Mouse (Mus musculus) olfactory bulb, adult 2 months (tissue): ENCODE data around the gene Zfp579.

Experiments used
- CTCF ChIP-seq: fragments of 200-500 bp; IDR thresholded peaks from 2 replicates; pipeline ENCODE4 v1.5.1; 2012; ENCODE audit warnings: low read depth, mild to moderate bottlenecking, low read length, moderate library complexity; ENCODE audit not compliant: insufficient read depth
- POLR2A ChIP-seq: fragments of 200-500 bp; IDR thresholded peaks from 2 replicates; pipeline ENCODE4 v1.6.1; 2012; ENCODE audit warnings: mild to moderate bottlenecking, low read depth, low read length, moderate library complexity; ENCODE audit not compliant: insufficient read depth

- TF ChIP-seq CTCF (no peak), POLR2A (no peak)
Measured at GRCm38 (mm10) chr7:4996934-4997333, 976 bp upstream of the Zfp579 start.
